Mouse (Mus musculus) intestine, embryonic 15.5 days (tissue): ENCODE measurements around the gene Ildr1. TPM values are rescaled to one million over a fixed set of nuclear protein-coding genes. Genes with fewer than 3 reads are reported as not detected.

Experiments
- ATAC-seq: fragments of 200-750 bp; cut with Nextera tagmentation; 2 replicates; pipeline ENCODE4 v1.8.0; 2017; ENCODE audit warnings: moderate TSS enrichment, moderate library complexity
- H3K27ac ChIP-seq: fragments of 300-500 bp; sonication (generic); 2 replicates; pipeline ENCODE4 v1.5.1; 2015; ENCODE audit warnings: mild to moderate bottlenecking, inconsistent platforms
- H3K27me3 ChIP-seq: fragments of 300-500 bp; sonication (generic); replicated peaks from 2 replicates; pipeline ENCODE4 v1.6.1; 2015; ENCODE audit warnings: inconsistent platforms
- H3K36me3 ChIP-seq: fragments of 300-500 bp; sonication (generic); 2 replicates; pipeline ENCODE4 v1.6.1; 2015; ENCODE audit warnings: inconsistent platforms
- H3K4me1 ChIP-seq: fragments of 300-500 bp; sonication (generic); replicated peaks from 2 replicates; pipeline ENCODE4 v1.6.1; 2015; ENCODE audit warnings: inconsistent platforms
- H3K4me2 ChIP-seq: fragments of 300-500 bp; sonication (generic); replicated peaks from 2 replicates; pipeline ENCODE4 v1.6.1; 2015; ENCODE audit warnings: mild to moderate bottlenecking, inconsistent platforms
- H3K4me3 ChIP-seq: fragments of 300-500 bp; sonication (generic); replicated peaks from 2 replicates; pipeline ENCODE4 v1.5.1; 2015; ENCODE audit warnings: inconsistent platforms
- H3K9ac ChIP-seq: fragments of 300-500 bp; sonication (generic); 2 replicates; pipeline ENCODE4 v1.6.1; 2015; ENCODE audit warnings: inconsistent platforms
- H3K9me3 ChIP-seq: fragments of 300-500 bp; sonication (generic); 2 replicates; pipeline ENCODE4 v1.6.1; 2016; ENCODE audit warnings: inconsistent platforms
- WGBS: fragments of 180-500 bp; shearing (Covaris S2); methylation state at CpG from one replicate; pipeline ENCODE4 v1.1.7; 2015; 5-methylcytosine and 5-hydroxymethylcytosine counted together
- polyA plus RNA-seq: library from polyadenylated mRNA; unstranded; fragments of >200 nt; fragmentation: Nextera tagmentation; extraction: Ambion mirVana; gene quantifications from 2 replicates; pipeline ENCODE4 v1.2.1, GENCODE M21; 2015

Gene Ildr1
- polyA plus RNA-seq, 1 experiment from 2014 or later, result 6.6 TPM

DNA sequence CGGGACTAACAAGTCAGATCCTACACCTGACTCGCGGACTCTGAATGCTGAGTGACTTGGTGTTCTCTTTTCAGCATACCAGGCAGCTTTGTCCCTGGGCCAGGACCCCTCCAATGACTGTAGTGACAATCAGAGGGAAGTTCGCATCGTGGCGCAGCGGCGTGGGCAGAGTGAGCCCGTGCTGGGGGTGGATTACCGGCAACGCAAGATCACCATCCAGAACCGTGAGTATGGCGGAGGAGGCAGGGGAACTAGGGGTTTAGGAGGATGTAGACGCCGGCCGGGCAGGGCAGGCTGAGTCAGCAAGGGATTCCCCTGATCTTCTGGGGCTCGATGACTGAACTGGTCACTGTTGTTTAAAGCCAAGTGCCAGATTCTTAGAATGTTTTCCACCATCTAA, 15.6 kb downstream of the Ildr1 start:
- no peaks in the 10 kb centered on the region for H3K27me3 ChIP-seq
- no peak for ATAC-seq
- no peaks in the 10 kb centered on the region for H3K36me3 ChIP-seq
- H3K9ac ChIP-seq, result no peak overlapping the region
- no peak overlapping the region for H3K4me2 ChIP-seq
- H3K27ac ChIP-seq, result no peak overlapping the region
- no peaks in the 10 kb centered on the region for H3K4me1 ChIP-seq
- H3K9me3 ChIP-seq, result no peaks in the 10 kb centered on the region
- H3K4me3 ChIP-seq, result no peak overlapping the region
- 95% methylated on average over 17 of the region's 17 CpGs for whole genome bisulfite sequencing

DNA sequence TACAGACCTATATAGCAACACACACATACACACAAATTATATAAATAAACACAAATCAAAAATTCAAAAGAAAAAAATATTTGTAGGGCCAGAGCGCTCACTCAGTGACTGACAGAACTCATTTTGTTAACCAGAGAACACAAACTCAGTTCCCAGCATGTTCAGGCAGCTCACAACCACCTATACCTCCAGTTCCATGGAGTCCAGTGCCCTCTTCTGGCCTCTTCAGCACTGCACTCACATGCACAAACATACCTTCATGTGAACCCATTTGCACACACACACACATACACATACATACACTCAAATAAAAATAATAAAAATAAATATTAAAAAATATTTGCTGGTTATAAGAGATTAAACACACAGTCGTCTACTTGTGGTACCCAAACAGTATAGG, 17.0 kb downstream of the Ildr1 start:
- WGBS, result 96% methylated on average over 2 of the region's 2 CpGs
- Histone ChIP-seq H3K36me3 (no peaks in the 10 kb centered on the region), H3K4me2 (no peak overlapping the region), H3K9me3 (no peaks in the 10 kb centered on the region), H3K9ac (no peak overlapping the region), H3K4me1 (no peaks in the 10 kb centered on the region), H3K4me3 (no peak overlapping the region), H3K27ac (no peak overlapping the region), H3K27me3 (no peaks in the 10 kb centered on the region)
- no peak for ATAC-seq

DNA sequence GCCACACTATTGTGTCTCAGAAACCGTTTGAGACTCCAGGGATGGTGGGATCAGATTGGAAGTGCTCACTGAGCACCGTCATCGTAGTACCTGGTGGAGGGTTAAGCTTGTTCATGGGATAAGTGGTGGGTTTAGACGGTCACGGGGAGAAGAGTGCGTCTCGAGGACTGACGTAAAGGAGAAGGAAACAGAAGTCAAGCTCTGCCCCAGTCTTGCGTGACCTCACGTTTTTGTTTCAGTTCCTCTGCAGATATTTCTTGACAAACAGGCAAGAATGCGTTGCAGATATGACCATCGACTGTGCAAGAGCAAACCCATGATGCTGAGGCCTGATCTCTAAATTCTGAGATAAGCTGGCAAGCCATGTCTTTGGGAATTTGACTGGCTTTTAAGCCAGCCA, 18.0 kb downstream of the Ildr1 start:
- Histone ChIP-seq H3K27me3 (no peaks in the 10 kb centered on the region), H3K27ac (no peak overlapping the region), H3K4me2 (no peak overlapping the region), H3K4me3 (no peak overlapping the region), H3K36me3 (no peaks in the 10 kb centered on the region), H3K4me1 (no peaks in the 10 kb centered on the region), H3K9ac (no peak overlapping the region), H3K9me3 (no peaks in the 10 kb centered on the region)
- WGBS, result 86% methylated on average over 12 of the region's 12 CpGs
- no peak for ATAC-seq

DNA sequence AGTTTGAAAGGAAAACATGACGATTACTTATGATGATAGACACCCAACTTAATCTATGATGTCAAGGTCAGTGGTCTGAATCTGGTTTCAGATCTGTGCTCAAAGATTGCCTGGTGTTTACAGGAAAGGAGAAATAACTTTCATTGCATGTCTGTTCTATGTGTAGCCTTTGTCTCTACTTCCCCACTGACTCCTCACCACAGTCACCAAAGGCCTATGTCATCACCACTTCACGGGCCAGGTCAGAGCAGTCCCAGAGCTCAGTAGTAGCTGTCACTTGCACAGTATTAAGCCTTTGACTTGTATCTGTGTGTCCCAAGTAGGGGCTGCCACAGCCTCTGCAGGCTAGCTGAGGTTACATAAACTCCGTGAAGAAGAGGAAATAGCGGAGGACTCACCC, 23.7 kb downstream of the Ildr1 start:
- Histone ChIP-seq H3K4me1 (no peaks in the 10 kb centered on the region), H3K27me3 (no peaks in the 10 kb centered on the region), H3K36me3 (no peaks in the 10 kb centered on the region), H3K27ac (no peak overlapping the region), H3K4me3 (no peak overlapping the region), H3K9ac (no peak overlapping the region), H3K9me3 (no peaks in the 10 kb centered on the region), H3K4me2 (no peak overlapping the region)
- 85% methylated on average over 4 of the region's 4 CpGs for WGBS
- no peak for ATAC-seq

DNA sequence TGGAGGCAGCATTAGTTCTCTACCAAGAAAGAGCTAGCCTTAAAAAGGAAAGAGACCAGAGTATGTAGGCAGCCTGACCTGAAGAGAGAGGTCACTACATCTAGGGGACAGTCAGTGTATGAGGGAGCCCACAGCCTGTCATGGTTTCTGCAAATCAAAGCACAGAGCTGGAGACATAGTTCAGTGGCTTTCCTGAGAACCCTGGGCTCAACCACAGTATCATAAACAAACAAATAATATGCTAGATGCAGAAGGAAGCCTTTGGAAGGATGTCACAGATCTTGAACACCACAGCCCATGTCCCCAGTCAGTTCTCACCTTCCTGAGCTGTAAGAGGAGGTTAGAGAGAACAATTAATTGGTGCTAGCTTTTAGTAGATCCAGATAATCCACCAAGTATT, 24.9 kb downstream of the Ildr1 start:
- H3K36me3 ChIP-seq, result no peaks in the 10 kb centered on the region
- no peak overlapping the region for H3K27ac ChIP-seq
- H3K4me1 ChIP-seq, result no peaks in the 10 kb centered on the region
- no peak overlapping the region for H3K4me3 ChIP-seq
- no peaks in the 10 kb centered on the region for H3K9me3 ChIP-seq
- ATAC-seq, result no peak
- H3K27me3 ChIP-seq, result no peaks in the 10 kb centered on the region
- H3K9ac ChIP-seq, result no peak overlapping the region
- H3K4me2 ChIP-seq, result no peak overlapping the region

DNA sequence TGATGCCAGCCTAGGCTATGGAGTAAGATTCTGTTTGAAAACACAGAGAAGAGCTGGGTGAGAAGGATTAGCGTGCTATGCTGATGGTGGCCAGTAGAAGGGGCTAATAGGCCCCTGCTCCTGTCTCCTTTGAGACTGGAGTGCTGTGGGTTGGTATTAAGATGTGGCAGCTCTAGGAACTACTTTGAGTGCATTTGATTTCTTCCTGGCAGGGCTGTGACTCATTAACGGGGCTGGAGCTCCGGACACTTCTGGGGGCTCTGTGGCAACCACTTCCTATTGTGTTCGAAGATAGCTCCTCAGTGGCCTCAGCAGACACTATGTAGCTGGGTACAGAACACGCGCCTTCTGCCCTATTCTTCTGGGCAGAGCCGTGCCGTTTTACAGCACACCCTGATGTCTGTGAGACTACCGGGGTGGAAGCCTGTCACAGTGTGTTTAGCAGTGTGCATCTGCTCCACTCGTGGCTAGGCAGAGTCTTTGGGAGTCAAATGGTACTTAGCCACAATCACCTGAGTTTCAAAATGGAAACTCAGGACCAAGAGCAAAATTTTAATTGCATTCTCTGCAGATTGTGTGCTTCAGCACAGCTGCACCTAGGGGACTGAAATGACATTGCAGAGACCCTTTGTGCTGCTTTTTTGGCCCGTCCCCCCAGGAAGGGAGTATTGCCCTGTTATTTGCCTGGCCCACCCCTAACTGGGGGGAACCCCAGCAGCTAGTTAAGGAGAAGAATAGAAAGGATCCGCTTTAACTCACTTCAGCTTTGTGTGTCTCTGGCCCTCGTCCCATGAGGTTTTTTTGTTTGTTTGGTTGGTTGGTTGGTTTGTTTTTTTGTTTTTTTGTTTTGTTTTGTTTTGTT, 26.6 kb downstream of the Ildr1 start:
- H3K9ac ChIP-seq, result no peak overlapping the region
- H3K4me3 ChIP-seq, result no peak overlapping the region
- 66% methylated on average over 13 of the region's 13 CpGs for WGBS
- no peak overlapping the region for H3K27ac ChIP-seq
- no peaks in the 10 kb centered on the region for H3K9me3 ChIP-seq
- ATAC-seq, result no peak
- H3K4me2 ChIP-seq, result no peak overlapping the region
- no peaks in the 10 kb centered on the region for H3K27me3 ChIP-seq
- H3K4me1 ChIP-seq, result no peaks in the 10 kb centered on the region
- no peaks in the 10 kb centered on the region for H3K36me3 ChIP-seq

DNA sequence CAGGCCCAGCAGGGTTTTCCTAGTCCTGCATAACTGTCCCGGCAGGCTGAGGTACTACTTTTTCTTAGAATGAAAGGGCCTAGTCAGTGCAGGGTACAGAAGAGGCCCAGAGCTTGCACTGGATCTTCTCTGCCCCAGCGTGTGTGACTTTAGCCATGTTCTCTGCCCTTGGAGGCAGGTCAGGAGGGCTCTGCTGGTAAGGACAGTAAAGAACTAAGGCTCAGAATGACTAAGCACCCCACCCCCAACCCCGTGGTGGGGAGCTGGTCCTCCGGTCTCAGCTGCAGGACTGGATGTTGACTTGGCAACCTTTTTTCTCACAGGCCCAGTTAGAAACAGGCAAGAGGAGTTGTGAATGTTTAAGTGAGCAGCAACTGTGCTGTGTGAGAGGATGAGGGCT, 29.0 kb downstream of the Ildr1 start:
- H3K9me3 ChIP-seq, result no peaks in the 10 kb centered on the region
- 37% methylated on average over 4 of the region's 4 CpGs for WGBS
- no peaks in the 10 kb centered on the region for H3K4me1 ChIP-seq
- ATAC-seq, result no peak
- H3K27me3 ChIP-seq, result no peaks in the 10 kb centered on the region
- no peak overlapping the region for H3K9ac ChIP-seq
- no peak overlapping the region for H3K4me3 ChIP-seq
- H3K36me3 ChIP-seq, result no peaks in the 10 kb centered on the region
- H3K4me2 ChIP-seq, result no peak overlapping the region
- no peak overlapping the region for H3K27ac ChIP-seq

DNA sequence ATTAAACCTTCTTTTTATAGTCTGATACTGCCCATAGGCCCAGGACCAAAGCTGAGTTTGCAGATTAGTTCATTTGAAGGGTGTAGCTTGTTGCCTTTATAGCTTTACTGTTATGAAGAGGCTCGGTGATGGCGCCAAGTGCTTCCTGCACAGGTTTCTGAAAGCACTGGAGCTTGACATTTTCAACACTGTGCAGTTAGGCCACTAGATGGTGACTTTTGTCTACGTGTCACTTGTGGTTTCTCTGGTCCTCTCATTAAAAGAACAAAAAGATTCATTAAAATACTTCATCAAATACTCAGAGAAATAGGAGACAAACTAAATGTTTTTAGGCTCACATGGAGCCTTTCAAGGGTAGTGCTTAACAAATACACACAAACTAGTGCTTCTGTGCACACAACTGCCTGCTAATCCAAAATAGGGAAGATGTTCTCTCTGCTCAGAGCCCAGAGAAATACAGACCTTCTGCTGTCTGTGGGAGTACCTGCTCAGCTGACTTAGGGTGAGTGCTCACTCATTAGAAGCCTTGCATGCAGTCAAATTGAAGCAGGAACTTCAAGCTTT, 30.2 kb downstream of the Ildr1 start:
- ATAC-seq, result no peak
- H3K9me3 ChIP-seq, result no peaks in the 10 kb centered on the region
- no peak overlapping the region for H3K9ac ChIP-seq
- no peak overlapping the region for H3K4me2 ChIP-seq
- H3K27me3 ChIP-seq, result no peaks in the 10 kb centered on the region
- 56% methylated on average over 3 of the region's 3 CpGs for WGBS
- H3K4me1 ChIP-seq, result no peaks in the 10 kb centered on the region
- H3K4me3 ChIP-seq, result no peak overlapping the region
- no peaks in the 10 kb centered on the region for H3K36me3 ChIP-seq
- no peak overlapping the region for H3K27ac ChIP-seq

DNA sequence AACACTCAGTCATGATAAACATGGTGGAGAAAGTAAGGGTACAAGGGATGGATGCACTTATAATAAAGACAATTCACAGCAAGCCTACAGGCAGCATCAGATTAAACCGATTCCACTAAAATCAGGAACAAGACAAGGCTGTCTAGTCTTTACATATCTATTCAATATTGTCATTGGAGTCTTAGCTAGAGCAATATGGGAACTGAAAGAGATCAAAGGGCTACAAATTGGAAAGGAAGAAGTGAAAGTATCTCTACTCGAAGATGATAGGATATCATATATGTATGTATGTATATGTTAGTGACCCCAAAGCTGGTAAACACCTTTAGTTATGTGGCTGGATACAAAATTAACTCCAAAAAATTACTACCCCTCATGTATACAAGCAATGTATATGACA, 35.2 kb downstream of the Ildr1 start:
- 88% methylated on average over 2 of the region's 2 CpGs for WGBS
- H3K36me3 ChIP-seq, result no peaks in the 10 kb centered on the region
- no peak for ATAC-seq

DNA sequence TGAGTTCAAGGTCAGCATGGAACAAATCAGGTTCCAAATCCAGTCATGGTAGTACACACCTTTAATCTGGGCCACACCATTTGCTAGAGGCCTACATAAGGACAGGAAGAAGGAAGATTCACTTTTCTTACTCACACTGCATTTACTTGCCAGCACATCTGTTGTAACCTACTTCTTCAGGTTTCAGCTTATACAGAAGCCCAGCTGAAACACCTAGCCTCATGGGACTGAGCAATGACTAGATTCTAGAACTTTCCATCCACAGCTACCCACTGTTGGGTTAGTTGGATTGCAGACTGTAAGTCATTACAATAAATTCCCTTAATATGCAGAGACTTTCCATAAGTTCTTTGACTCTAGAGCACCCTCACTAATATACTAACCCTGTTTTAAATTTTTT, 38.8 kb downstream of the Ildr1 start:
- H3K4me3 ChIP-seq, result no peak overlapping the region
- no peak overlapping the region for H3K27ac ChIP-seq
- ATAC-seq, result no peak
- H3K4me2 ChIP-seq, result no peak overlapping the region
- H3K27me3 ChIP-seq, result no peaks in the 10 kb centered on the region
- H3K36me3 ChIP-seq, result no peaks in the 10 kb centered on the region
- no peaks in the 10 kb centered on the region for H3K4me1 ChIP-seq
- H3K9ac ChIP-seq, result no peak overlapping the region
- no peaks in the 10 kb centered on the region for H3K9me3 ChIP-seq

More for the DNA sequence above, 35.2 kb downstream of the Ildr1 start:
- Histone ChIP-seq H3K27me3 (no peaks in the 10 kb centered on the region), H3K9ac (no peak overlapping the region), H3K4me3 (no peak overlapping the region), H3K27ac (no peak overlapping the region), H3K9me3 (no peaks in the 10 kb centered on the region), H3K4me2 (no peak overlapping the region), H3K4me1 (no peaks in the 10 kb centered on the region)

DNA sequence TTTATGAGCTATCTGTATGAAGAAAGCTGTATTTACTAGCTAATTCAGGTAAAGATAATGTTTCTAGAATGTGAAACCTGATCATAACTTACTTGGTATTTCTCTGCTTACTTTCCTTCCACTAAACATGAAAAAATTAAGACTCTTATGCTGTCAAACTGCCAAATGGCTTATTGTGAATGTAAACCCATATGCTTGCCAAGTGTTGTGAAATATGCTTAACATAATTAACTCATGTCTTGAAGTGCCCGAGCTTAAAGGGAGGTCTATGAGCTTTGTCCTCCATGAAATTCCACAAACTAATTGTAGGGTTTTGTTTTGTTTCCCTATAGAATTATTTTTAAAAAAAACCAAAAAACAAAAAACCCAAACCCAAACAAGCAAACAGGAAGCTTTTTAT, 40.0 kb downstream of the Ildr1 start:
- Histone ChIP-seq H3K27ac (no peak overlapping the region), H3K9ac (no peak overlapping the region), H3K9me3 (no peaks in the 10 kb centered on the region), H3K4me2 (no peak overlapping the region), H3K4me1 (no peaks in the 10 kb centered on the region), H3K27me3 (no peaks in the 10 kb centered on the region), H3K4me3 (no peak overlapping the region), H3K36me3 (no peaks in the 10 kb centered on the region)
- 51% methylated on average over 1 of the region's 1 CpGs for WGBS
- ATAC-seq, result no peak

DNA sequence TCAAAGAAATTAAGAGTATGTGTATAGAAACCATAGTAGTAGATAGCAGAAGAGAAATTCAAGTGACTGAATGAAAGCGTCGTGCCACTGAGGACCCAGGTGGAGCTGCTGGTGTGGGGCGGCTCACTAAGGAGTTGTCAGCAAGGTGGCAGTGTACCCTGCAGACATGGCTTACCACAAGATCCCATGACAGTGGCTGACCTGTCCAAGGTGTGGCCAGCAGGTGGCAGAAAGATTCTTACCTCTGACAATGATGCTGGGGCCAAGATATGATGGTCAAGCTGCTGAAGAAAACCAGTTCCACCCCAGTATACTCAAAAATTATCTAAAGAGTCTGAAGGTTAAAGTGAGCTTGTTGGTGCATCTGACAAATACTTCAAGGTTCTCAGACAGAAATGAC, 41.6 kb downstream of the Ildr1 start:
- H3K9ac ChIP-seq, result no peak overlapping the region
- no peak overlapping the region for H3K4me3 ChIP-seq
- no peak overlapping the region for H3K4me2 ChIP-seq
- no peaks in the 10 kb centered on the region for H3K9me3 ChIP-seq
- no peak for ATAC-seq
- 70% methylated on average over 3 of the region's 3 CpGs for WGBS
- no peaks in the 10 kb centered on the region for H3K36me3 ChIP-seq
- no peaks in the 10 kb centered on the region for H3K4me1 ChIP-seq
- H3K27ac ChIP-seq, result no peak overlapping the region
- H3K27me3 ChIP-seq, result no peaks in the 10 kb centered on the region

DNA sequence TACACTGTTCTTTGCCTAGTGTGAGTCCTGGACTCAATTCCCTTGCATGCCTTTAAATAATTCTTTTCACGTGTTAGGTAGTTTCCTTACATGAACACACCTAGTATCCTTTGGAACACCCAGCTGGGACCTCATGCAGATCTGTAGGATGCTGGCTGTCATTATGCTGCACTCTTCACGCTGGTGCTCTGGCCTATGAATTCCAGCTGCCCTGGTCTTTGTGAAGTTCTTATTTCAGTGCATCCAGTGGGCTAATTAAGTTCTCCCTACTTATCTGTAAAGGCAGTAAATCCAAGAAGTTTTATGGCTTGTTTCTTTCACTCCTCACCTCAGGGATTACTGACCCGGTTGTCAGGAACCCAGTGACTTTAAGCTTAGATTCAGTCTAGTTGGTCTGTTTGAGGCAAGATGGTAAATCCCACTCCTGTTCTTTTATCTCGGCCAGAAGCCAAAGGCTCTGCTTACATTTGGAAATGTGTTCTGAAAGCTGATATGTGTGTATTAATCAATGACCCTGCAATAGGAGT, 45.7 kb downstream of the Ildr1 start:
- Histone ChIP-seq H3K9ac (no peak overlapping the region), H3K4me3 (no peak overlapping the region), H3K36me3 (no peaks in the 10 kb centered on the region), H3K27ac (no peak overlapping the region), H3K27me3 (no peaks in the 10 kb centered on the region), H3K9me3 (no peaks in the 10 kb centered on the region), H3K4me2 (no peak overlapping the region), H3K4me1 (no peaks in the 10 kb centered on the region)
- ATAC-seq, result no peak
- WGBS, result 16% methylated on average over 4 of the region's 4 CpGs
